Mouse (Mus musculus) kidney, adult 2 months (tissue): ENCODE data around the gene Cdkn1b.

Source experiments
- CTCF ChIP-seq: fragments of 200-500 bp; conservative IDR thresholded peaks from 2 replicates; pipeline ENCODE4 v1.5.1; 2011; ENCODE audit warnings: low read depth, mild to moderate bottlenecking, control low read depth, low read length, moderate library complexity, mixed read lengths; ENCODE audit not compliant: insufficient read depth, insufficient read length
- POLR2A ChIP-seq: fragments of 200-500 bp; IDR thresholded peaks from one replicate; pipeline ENCODE4 v1.6.1; 2011; ENCODE audit warnings: low read depth, low read length, control low read depth

GRCm38 (mm10) chr6:134946858-134947257 is 26.7 kb downstream of the Cdkn1b start:
- TF ChIP-seq POLR2A (no peak), CTCF (no peak)
